Mouse (Mus musculus) stomach, postnatal 0 days (tissue): ENCODE measurements around the gene Tmem235.

Experiments
- CTCF ChIP-seq: IDR thresholded peaks from 2 replicates; pipeline ENCODE4 v1.5.1; 2016; ENCODE audit warnings: antibody characterized with exemption, low read depth, mild to moderate bottlenecking, moderate library complexity
- EP300 ChIP-seq: optimal IDR thresholded peaks from 2 replicates; pipeline ENCODE3; 2016; ENCODE audit warnings: antibody characterized with exemption

DNA sequence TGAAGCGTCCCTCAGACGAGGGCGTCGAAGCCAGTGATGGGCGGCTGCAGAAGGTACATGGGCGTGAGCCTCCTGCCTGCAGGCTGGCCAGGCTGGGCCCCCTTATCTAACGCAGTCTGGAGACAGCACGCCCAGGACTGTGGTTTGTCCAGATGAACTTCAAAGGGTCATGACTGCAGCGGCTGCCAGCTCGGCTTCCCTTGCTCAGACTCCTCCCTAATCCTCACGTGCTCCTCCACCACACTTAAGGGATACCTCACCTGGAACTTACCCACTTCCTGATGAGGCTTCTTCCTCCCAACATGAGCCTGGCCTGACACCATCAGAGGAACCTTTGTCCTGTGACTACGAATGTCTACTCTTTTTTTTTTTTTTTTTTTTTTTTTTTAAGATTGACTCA, 54.0 kb downstream of the Tmem235 start:
- TF ChIP-seq CTCF (no peak), EP300 (no peak)
